Mouse (Mus musculus): Measurements from ENCODE around the gene Nt5dc3. TPM values are rescaled to one million over a fixed set of nuclear protein-coding genes. Genes with fewer than 3 reads are reported as not detected.

Gene Nt5dc3
- 10 to 100 TPM; 57.7 to 72.7 (median 64.9) TPM for total RNA-seq (2022)

DNA sequence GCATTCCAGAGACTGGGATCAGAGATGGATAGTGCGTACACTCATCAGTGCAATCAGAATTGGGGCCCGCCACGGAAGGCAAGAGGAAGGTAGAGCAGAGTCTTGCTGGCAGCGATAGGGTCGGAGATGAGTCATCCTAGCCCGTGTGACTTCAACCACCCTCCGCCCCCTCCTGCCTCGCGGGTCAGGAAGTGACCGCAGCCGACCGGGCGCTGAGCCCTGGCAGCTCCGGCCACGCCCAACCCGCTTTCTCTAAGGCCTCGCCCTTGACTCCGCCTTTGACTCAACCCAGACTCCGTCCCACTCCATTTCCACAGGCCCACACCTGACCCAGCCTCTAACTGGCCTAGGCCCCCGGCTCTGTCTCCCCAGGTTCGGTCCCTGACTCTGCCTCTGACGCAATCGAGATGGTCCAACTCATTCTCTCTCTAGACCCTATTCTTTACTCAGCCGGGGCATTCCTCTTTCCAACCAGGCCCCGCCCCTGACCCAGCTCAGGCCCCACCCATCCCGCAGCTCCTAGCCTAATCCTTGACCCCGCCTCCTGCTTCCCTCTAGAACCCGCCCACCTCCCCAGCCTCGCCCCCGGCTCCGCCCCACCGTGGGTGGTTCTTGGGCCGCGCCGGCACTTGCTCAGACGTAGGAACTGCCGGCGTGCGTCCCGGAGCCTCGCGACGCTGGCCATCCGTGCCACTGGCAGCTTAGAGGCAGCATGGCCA is at the start of gene Nt5dc3:
Gene Nt5dc3, plus strand, starts transcription at position 608 of the 719 bp plus-strand sequence.
- DNase-seq (ENCODE audit: low spot score in 2 of 2) = peak; percentile 98 to 99

DNA sequence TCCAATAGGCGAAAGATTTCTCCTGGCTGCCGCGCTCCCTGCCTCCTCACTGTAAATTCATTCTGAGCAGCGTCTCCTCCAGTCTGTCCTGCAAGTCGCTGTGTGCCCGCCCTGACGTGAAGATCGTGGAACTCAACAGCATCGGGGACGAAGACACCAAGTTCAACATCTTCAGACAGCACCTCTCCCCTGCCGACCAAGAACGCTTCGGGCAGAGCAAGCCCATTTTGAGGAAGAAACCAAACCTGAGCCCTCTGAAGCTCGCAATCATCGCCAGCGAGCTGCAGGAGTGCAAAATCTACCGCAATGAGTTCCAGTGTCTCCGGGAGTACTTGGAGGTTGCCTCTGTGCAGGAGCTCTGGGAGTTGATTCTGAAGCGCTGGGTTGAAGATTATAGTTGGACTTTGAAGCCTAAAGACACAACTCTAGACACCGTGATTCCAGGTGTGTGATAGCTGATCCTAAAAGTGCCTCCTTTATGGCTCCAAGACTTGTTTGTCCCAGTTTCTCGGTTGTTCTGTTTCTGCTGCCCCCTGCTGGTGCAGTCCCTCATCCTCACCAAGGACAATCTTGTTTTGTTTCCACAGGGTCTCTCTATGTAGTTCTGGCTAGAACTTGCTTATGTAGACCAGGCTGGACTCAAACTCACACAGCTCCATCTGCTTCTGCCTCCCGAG is 47.8 kb upstream of the Nt5dc3 start:
- peak; percentile 70 to 71 for DNase-seq (ENCODE audit: low spot score in 2 of 2)

DNA sequence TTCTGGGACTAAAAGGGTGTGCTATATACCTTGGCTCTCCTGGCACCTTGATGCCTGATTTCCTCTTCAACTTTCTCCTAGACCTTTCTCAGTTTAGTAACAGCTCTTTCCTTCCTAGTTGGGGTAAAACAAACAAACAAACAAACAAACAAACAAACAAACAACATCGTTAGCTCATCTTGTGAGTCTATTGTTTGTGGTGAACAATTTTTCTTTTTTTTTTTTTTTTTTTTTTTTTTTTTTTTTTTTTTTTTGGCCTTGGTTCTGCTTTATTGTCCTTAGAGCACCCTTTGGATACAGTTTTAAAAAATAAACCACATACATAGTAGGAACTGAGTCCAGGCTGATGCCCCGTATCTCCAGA is 47.3 kb upstream of the Nt5dc3 start:
- DNase-seq (ENCODE audit: low spot score in 2 of 2) = no peak

DNA sequence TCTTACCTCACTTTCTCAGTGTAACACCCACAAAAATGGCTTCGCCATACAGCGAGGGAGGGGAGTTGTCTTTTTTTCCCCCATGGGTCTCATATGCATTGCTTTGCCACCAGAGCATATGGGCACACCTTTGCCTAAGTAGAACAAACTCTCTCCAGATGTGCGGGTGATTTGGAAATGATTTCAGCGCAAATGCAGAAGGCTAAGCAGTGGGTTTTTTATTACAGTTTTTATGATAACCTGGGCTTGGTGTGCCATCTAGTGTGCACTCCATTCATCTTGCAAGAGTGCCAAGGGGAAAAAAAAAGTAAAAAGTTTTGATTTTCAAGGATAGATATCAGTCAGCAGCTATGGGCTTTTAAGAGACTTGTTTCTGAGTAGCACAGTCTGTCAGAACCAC is 43.8 kb upstream of the Nt5dc3 start:
- DNase-seq (ENCODE audit: low spot score in 2 of 2) = no peak

DNA sequence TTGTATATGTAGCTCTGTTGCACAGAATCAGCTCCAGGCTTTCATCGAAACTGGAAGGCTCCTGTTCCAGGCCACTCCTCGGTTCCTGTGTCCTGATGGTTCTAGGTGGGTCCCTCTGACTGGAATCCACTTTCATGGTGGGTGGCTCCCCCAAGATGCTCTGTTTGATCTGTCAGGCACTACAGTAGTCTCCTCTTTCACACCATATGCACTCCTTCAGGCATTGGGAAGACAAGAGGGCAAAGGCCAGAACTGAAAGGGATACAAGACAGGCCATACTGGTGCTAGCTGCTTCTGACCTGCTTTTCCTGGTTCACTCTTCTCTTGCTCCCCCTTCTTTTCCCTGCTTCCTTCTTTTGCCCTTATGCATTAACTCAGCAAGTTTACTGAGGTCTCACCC is 35.9 kb upstream of the Nt5dc3 start:
- no peak for DNase-seq (ENCODE audit: low spot score in 2 of 2)

DNA sequence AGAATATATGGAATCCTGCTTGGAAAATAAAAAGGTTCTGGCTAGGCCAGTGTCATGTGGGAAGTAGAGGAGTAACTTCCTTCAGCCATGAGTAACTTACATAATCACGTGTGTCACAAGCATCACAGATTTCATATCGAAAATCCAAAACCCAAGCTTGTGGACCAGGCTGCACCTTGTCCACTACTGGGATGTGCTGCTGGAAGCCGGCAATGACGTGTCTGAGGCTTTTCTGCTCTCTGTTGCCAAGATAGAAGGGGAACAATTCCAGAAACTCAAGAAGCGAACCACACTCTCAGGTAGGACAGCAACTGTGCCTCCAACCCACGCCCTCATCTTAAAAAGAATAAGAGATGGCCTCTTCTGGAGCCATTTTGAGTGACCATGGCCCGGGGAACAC is 34.5 kb upstream of the Nt5dc3 start:
- no peak for DNase-seq (ENCODE audit: low spot score in 2 of 2)

DNA sequence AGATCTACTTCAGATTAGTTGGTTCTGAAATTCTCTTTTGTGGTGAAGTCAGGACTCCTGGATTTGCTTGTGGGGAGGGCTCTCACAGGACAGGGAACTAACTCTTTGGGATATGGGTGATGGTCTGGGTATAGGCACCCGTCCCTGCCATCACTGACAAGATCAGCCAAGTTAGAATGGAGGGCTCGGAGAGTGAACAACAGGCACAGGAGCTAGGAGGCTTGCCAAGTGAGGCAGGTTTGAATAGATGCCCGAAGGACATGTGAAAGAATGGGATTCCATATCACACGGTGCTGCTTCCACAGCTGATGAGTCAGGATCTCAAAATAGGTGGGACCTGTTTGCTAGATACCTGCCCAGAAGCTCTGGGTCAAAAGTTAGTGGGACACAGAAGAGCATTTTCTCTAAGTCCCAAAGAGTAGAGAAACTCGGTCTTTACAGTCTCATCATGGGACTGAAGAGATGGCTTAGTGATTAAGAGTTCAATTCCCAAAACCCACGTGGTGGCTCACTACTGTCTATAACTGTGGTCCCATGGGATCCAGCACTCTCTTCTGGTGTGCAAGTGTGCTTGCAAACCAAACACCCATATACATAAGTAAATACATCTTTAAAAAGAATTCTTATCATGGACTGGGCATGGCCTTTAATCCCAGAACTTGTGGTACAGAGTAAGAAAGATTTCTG is 22.8 kb upstream of the Nt5dc3 start:
- DNase-seq (ENCODE audit: low spot score in 2 of 2) = no peak

DNA sequence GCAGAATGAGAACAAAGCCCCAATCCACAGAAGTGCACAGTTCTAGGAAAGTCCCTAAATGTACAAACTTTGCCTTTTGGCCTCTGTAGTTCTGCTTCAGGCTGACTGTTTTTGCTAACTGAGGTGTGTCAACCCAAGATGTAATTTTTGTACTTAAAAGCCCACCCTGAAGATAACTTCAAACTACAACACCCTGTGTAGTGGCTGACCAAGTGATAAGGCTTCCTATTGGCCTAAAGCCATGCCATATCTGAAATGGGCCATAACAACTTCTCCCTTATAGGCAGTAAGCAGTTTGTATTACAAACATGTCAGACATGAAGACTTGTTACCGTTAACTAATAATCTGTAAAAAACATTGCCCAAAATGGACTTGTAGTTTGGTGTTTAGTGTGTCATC is 21.1 kb upstream of the Nt5dc3 start:
- no peak for DNase-seq (ENCODE audit: low spot score in 2 of 2)

DNA sequence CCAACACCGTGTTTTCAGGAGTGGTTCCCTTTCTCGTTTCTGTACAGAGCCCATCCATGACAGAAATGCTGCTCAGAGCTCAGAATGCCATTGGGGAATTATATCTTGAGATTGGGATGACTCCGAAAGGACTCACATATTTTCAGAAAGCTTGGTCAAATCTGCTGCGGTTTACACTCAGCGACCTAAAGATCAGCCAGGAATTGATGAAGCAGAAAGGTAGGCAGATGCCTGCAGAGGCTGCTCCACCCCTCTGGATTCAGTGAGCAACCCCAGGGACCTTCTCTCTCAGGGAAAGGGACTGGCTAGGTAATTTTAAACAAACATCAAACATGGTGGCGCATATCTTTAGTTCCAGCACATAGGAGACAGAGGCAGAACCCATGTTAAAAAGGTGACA is 20.6 kb upstream of the Nt5dc3 start:
- no peak for DNase-seq (ENCODE audit: low spot score in 2 of 2)

DNA sequence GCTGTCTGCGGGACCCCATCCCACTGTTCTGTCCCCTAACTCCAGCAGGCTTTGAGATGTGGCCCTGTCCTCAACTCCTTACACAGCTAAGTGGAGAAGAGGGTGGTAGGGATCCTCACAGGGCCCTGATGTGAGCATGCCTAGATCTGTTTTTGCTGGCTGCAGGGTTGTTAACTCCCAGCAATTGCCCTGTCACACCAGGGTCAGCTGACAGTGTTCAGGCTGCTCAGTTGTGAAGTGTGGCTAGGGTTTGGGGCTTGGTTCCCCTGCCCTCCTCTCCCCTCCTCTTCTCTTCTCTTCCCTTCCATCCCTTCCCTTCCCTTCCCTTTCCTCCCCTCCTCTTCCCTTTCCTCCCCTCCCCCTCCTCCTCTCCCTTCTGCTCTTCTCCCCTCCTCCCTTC is 17.6 kb upstream of the Nt5dc3 start:
- no peak for DNase-seq (ENCODE audit: low spot score in 2 of 2)

DNA sequence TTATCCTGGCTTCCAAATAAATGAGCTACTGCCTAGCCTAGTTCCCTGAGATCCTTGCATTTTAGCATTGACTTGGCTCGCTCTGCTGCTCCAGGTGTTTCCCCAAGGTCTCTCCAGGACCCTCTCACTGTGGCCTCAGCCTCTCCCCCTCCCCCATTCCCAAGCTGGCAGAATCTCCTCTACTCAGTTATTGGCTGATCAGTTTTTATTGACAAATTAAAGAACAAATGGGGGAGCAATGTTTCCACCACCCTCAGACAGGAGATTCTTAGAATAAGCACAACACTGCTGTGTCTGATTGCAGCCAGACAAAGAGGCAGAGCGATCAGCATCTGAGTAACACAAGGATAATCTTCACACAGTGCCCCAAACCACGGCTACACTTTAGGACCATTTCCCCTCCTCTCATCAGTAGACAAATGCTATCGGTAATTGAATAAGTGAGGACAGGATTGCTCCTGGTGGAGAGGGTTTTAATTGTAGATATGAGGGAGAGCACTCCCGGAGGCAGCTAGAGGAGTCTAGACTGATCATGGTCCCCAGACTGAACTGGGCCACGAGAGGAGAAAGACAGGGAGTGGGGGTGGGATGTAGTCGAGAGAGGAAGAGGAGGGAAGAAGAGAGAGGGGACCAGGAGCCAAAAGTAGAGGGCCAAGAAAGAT is 17.0 kb upstream of the Nt5dc3 start:
- no peak for DNase-seq (ENCODE audit: low spot score in 2 of 2)

DNA sequence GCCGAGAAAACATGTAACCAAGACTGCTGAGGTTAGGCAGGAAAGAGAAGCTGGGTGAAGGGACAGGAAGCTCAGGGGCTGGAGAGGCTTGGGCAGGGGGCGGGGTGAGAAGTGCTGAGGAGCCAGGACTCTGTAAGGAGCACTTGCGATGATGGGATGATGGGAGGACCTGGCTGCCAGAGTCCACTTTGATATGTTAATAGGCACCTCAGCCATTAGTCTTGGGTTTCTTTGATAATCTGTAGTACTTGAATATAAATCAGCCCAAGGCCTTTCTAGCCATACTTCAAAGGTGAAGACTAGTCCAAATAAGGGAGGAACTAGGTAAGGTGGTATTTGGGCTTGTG is 16.4 kb upstream of the Nt5dc3 start:
- no peak for DNase-seq (ENCODE audit: low spot score in 2 of 2)

DNA sequence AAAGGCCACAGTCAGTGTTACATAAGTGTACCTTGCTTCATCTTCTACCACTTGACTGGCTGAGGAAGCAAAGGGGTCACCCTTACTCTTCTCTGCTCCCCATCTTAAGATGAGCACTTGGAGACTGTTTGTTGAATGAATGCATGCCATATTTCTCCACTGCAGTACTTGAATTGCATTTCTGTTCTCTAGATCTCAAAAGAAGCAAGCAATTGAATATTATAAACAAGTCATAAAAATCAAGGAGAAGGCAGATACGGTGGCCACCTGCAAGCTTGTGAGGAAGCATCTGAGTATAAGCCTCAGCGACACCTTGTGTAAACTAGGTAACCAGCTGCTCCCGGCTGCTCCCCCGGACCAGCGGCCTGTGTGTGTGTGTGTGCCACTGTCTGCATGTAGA is 15.1 kb upstream of the Nt5dc3 start, which contains the start of gene Gm49358:
Gene Gm49358, plus strand, starts transcription at position 301 of the 400 bp plus-strand sequence.
- DNase-seq (ENCODE audit: low spot score in 2 of 2) = no peak

DNA sequence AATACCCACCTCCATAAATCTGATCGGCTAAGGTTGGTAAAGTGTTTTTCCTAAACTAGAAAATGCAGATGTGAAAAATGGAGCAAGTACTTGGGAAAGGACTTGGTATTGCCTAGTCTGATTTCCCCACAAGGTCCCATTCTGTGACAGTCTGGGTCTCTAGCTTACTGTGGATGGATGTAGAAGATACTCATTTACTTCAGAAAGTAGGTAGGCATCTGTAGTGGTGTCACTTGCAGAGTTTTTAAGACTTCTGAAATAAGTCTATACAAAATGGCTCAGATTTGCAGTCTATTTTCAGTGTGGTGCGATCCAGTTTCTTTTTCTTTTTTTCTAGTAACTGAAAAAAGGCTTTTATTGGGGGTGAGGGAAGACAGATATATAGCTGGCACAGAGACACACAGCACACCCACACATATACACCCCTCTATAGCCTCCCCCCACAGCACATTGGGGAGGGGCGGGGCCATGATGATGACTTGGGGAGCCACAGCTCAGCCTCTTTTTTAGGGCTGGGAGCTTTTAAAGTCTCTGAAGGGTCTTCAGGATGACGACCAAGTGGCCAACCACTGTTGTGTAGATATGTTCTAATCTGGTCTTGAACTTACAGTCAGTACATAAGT is 13.3 kb upstream of the Nt5dc3 start:
- DNase-seq (ENCODE audit: low spot score in 2 of 2) = no peak

DNA sequence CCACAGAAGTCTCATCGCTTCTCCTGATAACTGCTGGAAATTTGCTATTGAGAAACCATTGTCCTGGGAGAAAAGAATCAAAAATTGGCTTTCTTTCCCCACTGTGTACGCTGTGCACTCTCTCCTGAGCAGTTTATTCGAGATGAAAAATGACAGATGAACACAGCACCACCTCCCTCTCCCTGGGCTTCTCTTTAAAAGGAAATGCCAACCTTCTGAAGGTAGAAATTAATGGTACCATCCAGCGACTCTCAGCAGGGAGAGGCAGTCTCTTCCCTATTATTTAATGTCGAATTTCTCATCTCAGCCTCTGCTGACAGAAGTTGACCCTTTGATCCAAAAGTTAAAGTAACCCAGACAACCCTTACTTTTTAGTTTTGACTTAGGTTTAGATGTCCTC is 9.6 kb upstream of the Nt5dc3 start:
- DNase-seq (ENCODE audit: low spot score in 2 of 2) = no peak

DNA sequence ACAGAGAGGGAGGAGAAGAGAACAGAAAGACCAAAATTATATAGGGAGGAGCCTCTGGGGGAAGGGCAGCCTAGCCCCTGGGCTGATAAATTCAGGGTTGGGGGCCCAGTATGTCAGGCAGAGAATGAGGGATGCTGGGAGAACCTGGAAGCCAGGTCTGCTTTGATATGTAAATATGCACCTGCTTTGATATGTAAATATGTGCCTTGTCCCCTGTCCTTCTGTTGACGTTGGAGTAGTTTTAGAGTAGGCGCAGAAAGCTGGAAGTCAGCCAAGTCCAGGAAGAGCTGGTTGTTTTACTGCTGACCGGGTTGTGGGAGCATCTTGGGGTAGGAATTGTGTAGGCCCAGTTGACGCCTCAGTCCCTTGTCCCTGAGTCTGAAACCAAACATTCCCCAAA is 9.0 kb upstream of the Nt5dc3 start:
- DNase-seq (ENCODE audit: low spot score in 2 of 2) = no peak

DNA sequence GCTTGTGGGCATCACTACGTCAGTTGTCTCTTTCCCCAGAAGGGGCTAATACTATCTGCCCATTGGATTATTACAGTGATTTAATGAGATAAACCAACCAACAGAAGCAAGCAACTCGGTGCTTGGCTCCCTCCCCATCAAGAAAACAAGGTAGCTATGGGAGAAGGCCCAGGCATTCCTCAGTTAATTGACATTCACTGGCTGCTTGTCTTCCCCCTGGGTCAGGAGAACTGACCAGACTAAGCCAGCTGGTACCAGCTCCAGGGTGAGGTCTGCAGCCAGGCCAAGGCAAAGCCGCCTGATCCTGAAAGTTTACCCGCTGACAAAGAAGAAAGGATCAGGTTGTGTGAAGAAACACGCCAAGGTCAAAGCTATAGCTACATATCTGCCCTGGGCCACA is 7.1 kb upstream of the Nt5dc3 start:
- DNase-seq (ENCODE audit: low spot score in 2 of 2) = no peak

DNA sequence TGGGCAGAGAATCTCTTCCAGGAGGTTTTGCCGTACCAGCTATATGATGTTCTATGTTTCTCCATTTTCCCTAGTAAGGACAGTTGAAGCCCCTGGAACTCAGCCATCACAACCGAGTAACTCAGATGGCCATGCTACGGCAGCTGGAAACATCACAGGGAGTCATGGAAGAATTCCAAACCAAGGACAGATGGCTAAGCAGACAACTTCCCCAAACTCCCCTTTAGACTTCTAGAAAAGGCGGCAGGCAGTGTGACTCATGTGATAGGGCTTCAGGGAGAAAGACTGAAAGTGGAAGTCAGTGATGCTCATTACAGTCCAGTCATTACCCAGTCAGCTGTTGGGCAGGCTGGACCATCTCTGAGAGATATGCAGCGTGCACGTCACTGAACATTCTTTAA is 6.6 kb upstream of the Nt5dc3 start:
- DNase-seq (ENCODE audit: low spot score in 2 of 2) = no peak

DNA sequence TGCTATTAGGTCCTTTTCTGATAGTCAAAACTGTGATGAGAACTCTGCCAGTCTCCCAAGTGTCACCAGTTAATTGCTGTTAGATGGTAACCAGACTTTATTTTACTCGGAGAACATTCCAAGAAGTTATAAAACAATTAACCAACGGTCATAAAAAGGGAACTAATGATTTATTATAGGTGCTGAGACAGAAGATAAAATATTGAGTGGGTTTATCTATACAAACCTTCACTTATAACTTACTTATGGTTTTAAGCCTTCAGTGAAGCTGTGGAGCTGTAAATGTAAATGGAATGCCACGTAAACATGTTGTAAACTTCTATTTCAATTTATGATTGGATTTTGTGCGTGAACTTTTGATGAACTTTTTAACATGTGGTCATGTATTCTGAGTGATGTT is 5.4 kb upstream of the Nt5dc3 start:
- no peak for DNase-seq (ENCODE audit: low spot score in 2 of 2)

DNA sequence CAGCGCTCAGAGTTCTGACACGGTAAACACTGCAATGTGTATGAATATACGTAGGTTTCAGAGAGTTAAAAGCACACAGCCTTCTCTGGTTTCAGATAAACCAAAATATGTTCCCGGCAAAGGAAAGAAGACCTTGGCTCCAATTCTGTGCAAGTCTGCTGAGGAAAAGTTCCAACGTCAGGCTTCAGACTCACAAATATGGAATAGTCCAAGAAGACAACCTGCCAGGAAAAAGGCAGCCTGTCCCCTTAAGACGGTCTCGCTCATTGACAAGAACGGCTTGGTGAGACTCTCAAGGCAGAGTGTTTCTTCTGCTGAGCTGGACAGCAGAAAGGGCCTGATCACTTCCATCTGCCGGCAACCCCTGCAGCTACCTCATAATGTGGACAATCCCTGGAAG is 2.5 kb upstream of the Nt5dc3 start:
- no peak for DNase-seq (ENCODE audit: low spot score in 2 of 2)

DNA sequence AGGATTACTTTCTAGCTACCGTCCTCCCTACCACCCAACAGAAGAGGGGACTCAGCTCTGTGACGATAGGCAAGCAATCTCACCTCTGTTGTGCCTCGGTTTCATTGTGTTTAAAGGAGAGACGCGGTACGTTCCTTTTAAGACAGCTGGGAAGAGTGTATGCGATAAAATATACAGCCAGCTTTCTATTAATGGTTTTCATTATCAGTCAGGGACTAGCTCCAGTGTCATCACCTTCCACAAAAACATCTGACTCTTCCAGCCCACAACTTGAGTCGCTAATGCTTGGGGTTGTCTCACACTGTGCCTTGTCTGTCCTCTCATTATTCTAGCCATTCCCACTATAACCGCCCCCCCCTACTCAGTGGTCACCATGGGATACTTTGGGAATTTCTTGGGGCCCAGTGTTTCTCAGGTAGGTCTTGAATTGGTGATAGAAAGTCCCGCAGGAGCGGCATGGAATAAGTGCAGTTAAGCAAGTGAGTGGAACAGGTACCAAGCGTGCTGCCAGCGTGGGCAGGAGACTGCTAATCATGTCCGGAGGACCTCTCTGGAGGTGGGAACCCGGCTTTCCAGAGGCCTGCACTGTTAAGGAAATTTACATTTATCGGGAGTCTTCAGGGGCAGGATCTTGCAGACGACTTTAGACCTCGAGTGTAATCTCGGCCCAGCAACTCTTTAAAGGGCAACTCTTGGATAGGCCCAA is 1.0 kb upstream of the Nt5dc3 start:
- no peak for DNase-seq (ENCODE audit: low spot score in 2 of 2)
